Mouse (Mus musculus) thymus, adult 2 months (tissue): ENCODE measurements at regions not wholly inside any gene's neighbourhood (a gene's known extent, or its start where the extent isn't known, plus 50 kb on each side); places are given as distances from the start of the nearest gene placed in this dataset.

Experiments
- DNase-seq: peaks from one replicate; pipeline ENCODE4 v3.0.0; 2021
- H3K27ac ChIP-seq: fragments of 200-500 bp; 2 replicates; pipeline ENCODE4 v1.5.1; 2012; ENCODE audit warnings: low read length, control low read depth; ENCODE audit not compliant: control insufficient read depth, insufficient read depth
- H3K27me3 ChIP-seq: fragments of 200-500 bp; 2 replicates; pipeline ENCODE4 v1.6.1; 2012; ENCODE audit warnings: mild to moderate bottlenecking, low read length, moderate library complexity, mixed read lengths; ENCODE audit not compliant: control insufficient read depth, insufficient read depth
- H3K36me3 ChIP-seq: fragments of 200-500 bp; 2 replicates; pipeline ENCODE4 v1.6.1; 2012; ENCODE audit warnings: mild to moderate bottlenecking, low read length, moderate library complexity; ENCODE audit not compliant: control insufficient read depth, insufficient read depth
- H3K4me1 ChIP-seq: fragments of 200-500 bp; replicated peaks from 2 replicates; pipeline ENCODE4 v1.6.1; 2012; ENCODE audit warnings: low read length; ENCODE audit not compliant: control insufficient read depth, insufficient read depth
- H3K4me3 ChIP-seq: fragments of 200-500 bp; 2 replicates; pipeline ENCODE4 v1.5.1; 2012; ENCODE audit warnings: mild to moderate bottlenecking, low read length, control low read depth, moderate library complexity; ENCODE audit not compliant: control insufficient read depth, insufficient read depth
- CTCF ChIP-seq: fragments of 200-500 bp; IDR thresholded peaks from 2 replicates; pipeline ENCODE4 v1.5.1; 2012; ENCODE audit warnings: mild to moderate bottlenecking, control low read depth, low read length, moderate library complexity, borderline replicate concordance; ENCODE audit not compliant: control insufficient read depth, poor library complexity, insufficient read depth; ENCODE audit errors: extremely low read depth
- POLR2A ChIP-seq: fragments of 200-500 bp; IDR thresholded peaks from 2 replicates; pipeline ENCODE4 v1.6.1; 2012; ENCODE audit warnings: mild to moderate bottlenecking, low read length, control low read depth, moderate library complexity; ENCODE audit not compliant: control insufficient read depth, poor library complexity, insufficient read depth; ENCODE audit errors: extremely low read depth
- WGBS: fragments of 180-500 bp; shearing (Covaris S2); methylation state at CpG from one replicate; pipeline ENCODE4 v1.1.7; 2018; 5-methylcytosine and 5-hydroxymethylcytosine counted together

DNA sequence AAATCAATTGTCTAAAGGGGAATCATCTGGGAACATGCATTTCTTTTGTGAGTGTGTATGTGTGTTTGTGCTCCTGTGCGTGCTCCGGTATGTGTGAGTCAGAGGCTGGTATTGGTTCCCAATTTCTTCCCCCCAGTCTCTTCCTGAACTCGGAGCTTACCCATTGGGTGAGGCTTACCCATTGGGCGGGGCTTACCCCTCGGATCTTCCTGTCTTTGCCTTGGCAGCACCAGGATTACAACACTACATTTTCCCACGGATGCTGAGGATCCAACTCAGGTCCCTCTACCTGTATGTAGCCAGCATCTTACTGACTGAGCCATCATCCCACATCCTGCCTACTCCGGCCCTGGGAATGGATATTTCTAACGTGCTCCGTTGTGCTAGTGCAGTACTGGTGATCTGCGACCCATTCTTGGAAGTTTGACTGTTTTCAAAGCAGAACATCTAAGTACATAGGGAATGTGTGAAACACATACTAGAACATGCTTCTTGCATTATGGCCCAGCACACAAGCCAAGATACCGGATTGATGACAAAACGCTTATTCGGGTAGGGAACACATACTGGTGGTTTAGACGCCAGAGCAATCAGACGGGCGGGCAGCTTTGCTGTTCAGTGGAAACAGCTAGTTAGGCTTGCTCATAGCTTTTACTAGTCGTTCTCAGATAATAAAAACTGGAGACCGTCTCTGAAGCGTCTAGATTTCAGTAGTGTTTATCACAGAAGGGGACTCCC, 55.8 kb upstream of the Zfhx3 start:
- no peak for DNase-seq
- no peaks in the 10 kb centered on the region for H3K4me1 ChIP-seq
- WGBS = 80% methylated on average over 19 of the region's 19 CpGs

DNA sequence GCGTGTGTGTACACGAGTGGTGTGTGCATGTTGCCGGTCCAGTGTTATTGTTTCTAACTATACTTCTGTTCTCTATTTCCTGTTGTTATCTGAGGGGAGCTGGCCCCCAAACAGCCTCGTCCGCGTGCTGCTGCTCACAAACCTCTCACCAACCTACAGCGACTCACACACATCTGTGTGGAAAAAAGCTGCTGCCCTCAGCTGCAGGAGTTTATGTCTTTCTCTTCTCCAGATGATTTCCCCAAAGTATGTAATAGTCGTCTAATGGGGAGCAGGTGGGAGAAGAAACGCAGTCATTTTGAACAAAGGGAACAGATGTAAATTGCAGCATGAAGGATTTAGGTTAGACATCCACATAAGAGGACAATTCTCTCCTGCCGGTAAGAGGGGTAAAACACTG, 55.1 kb upstream of the Zfhx3 start:
- no peaks in the 10 kb centered on the region for H3K4me1 ChIP-seq
- no peaks in the 10 kb centered on the region for H3K27me3 ChIP-seq
- TF ChIP-seq CTCF = no peak
- TF ChIP-seq POLR2A = no peak
- DNase-seq = no peak
- H3K27ac ChIP-seq = no peak overlapping the region
- no peaks in the 10 kb centered on the region for H3K36me3 ChIP-seq
- H3K4me3 ChIP-seq = no peak overlapping the region
- 26% methylated on average over 10 of the region's 10 CpGs for WGBS

More for the DNA sequence above, 55.8 kb upstream of the Zfhx3 start:
- Histone ChIP-seq H3K36me3 (no peaks in the 10 kb centered on the region), H3K4me3 (no peak overlapping the region), H3K27me3 (no peaks in the 10 kb centered on the region), H3K27ac (no peak overlapping the region)
- TF ChIP-seq CTCF = no peak
- no peak for TF ChIP-seq POLR2A

DNA sequence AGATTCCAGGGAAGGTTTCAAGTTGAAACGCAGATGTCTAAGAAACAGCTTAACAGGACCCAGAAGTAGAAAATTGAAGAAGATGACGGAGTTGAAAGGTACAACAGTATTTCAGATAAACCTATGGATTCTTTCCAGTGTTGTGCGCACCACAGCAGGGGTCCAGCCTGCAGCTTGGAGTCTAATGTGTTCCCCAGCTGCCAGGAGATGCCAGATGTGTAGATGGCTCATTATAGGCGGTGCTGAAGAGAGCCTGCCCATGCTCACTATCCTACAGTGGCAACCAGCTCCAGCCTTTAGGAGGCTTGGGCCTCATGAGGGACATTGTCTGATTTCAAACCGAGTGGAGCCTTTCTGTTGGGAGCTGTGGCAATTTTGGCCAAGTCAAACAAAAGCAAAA, 51.5 kb upstream of the Zfhx3 start:
- no peaks in the 10 kb centered on the region for H3K36me3 ChIP-seq
- H3K27me3 ChIP-seq = no peaks in the 10 kb centered on the region
- DNase-seq = no peak
- H3K4me1 ChIP-seq = no peaks in the 10 kb centered on the region
- TF ChIP-seq CTCF (no peak), POLR2A (no peak)
- WGBS = 91% methylated on average over 5 of the region's 5 CpGs
- no peak overlapping the region for H3K4me3 ChIP-seq
- no peak overlapping the region for H3K27ac ChIP-seq
